Mouse (Mus musculus) hindbrain, embryonic 14.5 days (tissue): ENCODE measurements around the gene 1110008P14Rik. TPM values are rescaled to one million over a fixed set of nuclear protein-coding genes. Genes with fewer than 3 reads are reported as not detected.

Experiments
- ATAC-seq: fragments of 200-750 bp; cut with Nextera tagmentation; 2 replicates; pipeline ENCODE4 v1.8.0; 2017; ENCODE audit warnings: moderate number of reproducible peaks, mild to moderate bottlenecking, moderate TSS enrichment, moderate library complexity; ENCODE audit not compliant: low FRiP score
- DNase-seq: peaks from one replicate; pipeline ENCODE4 v3.0.0-alpha.2; 2015; ENCODE audit warnings: low spot score
- H3K27ac ChIP-seq: fragments of 300-500 bp; sonication (generic); 2 replicates; pipeline ENCODE4 v1.5.1; 2014; ENCODE audit warnings: mild to moderate bottlenecking, moderate library complexity
- H3K27me3 ChIP-seq: fragments of 300-500 bp; sonication (generic); 2 replicates; pipeline ENCODE4 v1.6.1; 2014; ENCODE audit warnings: mild to moderate bottlenecking, low read length, mixed read lengths; ENCODE audit not compliant: control insufficient read depth, insufficient read depth
- H3K36me3 ChIP-seq: fragments of 300-500 bp; sonication (generic); replicated peaks from 2 replicates; pipeline ENCODE4 v1.6.1; 2014; ENCODE audit not compliant: control insufficient read depth, insufficient read depth
- H3K4me1 ChIP-seq: fragments of 300-500 bp; sonication (generic); replicated peaks from 2 replicates; pipeline ENCODE4 v1.6.1; 2014; ENCODE audit warnings: antibody characterized with exemption, low read length, mixed read lengths; ENCODE audit not compliant: control insufficient read depth, insufficient read depth
- H3K4me2 ChIP-seq: fragments of 300-500 bp; sonication (generic); replicated peaks from 2 replicates; pipeline ENCODE4 v1.6.1; 2014; ENCODE audit warnings: mild to moderate bottlenecking, moderate library complexity
- H3K4me3 ChIP-seq: fragments of 300-500 bp; sonication (generic); replicated peaks from 2 replicates; pipeline ENCODE4 v1.5.1; 2014; ENCODE audit warnings: mild to moderate bottlenecking, low read length
- H3K9ac ChIP-seq: fragments of 300-500 bp; sonication (generic); 2 replicates; pipeline ENCODE4 v1.6.1; 2014
- H3K9me3 ChIP-seq: fragments of 300-500 bp; sonication (generic); 2 replicates; pipeline ENCODE4 v1.6.1; 2016; ENCODE audit warnings: low read length; ENCODE audit not compliant: control insufficient read depth
- WGBS: fragments of 180-500 bp; shearing (Covaris S2); extraction: QIAGEN DNeasy Blood & Tissue Kit; methylation state at CpG from one replicate; pipeline ENCODE4 v1.1.7; 2014; 5-methylcytosine and 5-hydroxymethylcytosine counted together
- polyA plus RNA-seq: library from polyadenylated mRNA; unstranded; fragments of >200 nt; fragmentation: Nextera tagmentation; extraction: Ambion mirVana; gene quantifications from 2 replicates; pipeline ENCODE4 v1.2.1, GENCODE M21; 2014

Gene 1110008P14Rik
- polyA plus RNA-seq, 1 experiment from 2014 or later = 175 TPM

DNA sequence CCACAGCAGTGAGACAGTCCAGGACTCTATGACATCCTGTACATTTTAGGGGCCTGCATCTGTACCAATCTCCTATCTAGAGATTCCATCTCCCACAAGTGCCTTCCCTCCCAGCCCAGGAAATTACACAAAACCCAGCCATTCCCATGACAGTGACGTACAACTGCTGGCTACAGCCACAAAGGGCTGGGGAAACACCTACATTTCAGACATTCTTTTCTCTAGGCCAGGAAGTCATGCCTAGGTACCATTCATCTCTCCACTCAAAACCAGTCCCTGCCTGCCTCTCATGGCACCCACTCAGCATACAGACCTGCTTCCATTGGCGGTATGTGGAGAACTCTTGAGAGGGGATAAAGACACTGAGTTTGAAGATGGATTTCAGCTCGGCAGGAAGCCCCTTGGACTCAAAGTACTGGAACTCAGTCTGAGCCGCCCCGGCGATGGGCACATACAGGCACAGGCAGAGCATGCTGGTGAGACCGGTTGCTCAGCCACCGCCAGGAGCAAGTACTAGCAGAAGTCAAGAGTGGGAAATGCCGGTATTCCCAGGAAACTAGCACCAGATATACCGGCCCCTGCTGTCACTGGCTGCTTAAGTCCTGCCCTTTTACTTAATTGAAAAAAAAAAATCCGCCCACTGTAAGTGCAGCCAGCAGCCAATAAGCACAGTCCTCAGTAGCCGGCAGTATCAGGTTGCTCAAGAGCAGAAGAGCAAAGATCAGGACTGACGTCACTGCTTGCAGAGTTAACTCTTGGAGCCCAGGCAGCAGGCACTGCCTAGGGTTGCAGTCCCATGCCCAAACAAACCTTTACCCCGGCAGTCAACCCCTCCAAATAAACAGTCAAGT, 42.0 kb upstream of the 1110008P14Rik start:
- Histone ChIP-seq H3K4me2 (peak overlapping the region; percentile 66), H3K9me3 (no peaks in the 10 kb centered on the region), H3K4me1 (peaks cover 41% of the 10 kb centered on the region), H3K9ac (peak overlapping the region; percentile 63), H3K27me3 (no peaks in the 10 kb centered on the region), H3K4me3 (peak overlapping the region; percentile 34), H3K36me3 (peaks cover 30% of the 10 kb centered on the region), H3K27ac (peak overlapping the region; percentile 83)
- ATAC-seq = peak; percentile 90
- WGBS = 1% methylated on average over 14 of the region's 14 CpGs
- peak; percentile 78 for DNase-seq

DNA sequence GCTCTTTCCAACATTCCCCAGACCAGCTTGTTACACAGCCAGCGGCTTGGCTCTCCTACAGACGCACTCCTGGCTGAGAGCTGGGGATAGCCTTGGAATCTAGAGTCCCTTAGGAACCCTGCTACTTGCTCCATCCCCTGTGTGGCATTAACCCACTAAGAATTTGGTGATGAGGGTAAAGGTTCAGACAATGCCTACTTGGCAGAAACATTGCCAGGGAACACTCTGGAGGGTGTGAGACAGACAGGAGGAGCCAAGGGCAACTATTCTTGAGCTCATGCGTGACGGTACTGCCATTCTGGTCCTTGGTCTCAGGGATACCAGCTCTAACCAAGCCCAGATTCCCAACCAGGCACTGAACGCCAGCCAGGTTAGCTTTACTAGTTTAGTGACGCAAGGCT, 40.1 kb upstream of the 1110008P14Rik start:
- H3K36me3 ChIP-seq = peaks cover 48% of the 10 kb centered on the region
- H3K4me1 ChIP-seq = peaks cover 27% of the 10 kb centered on the region
- no peaks in the 10 kb centered on the region for H3K9me3 ChIP-seq
- ATAC-seq (no peak), DNase-seq (no peak)
- H3K9ac ChIP-seq = no peak overlapping the region
- H3K4me2 ChIP-seq = no peak overlapping the region
- H3K27me3 ChIP-seq = no peaks in the 10 kb centered on the region
- 94% methylated on average over 6 of the region's 6 CpGs for WGBS
- no peak overlapping the region for H3K4me3 ChIP-seq
- no peak overlapping the region for H3K27ac ChIP-seq

DNA sequence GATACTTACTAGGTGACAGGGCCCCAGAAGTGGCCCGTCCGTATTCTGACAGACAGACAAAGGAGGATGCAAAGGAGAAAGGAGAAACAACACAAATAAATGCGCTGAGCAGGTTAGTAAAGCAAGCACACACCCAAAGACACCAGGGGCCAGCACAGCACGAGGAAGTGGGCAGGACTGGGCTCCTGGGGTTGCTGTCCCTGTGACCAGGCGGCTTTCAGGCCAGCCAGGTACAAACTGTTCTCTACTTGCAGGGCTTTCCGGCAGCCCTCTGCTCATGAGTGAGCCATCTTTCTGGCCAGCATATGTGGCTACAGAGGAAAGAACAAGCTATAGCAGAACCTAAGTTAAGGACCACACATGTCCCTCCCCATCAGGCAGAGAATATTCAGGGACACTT, 38.9 kb upstream of the 1110008P14Rik start:
- Histone ChIP-seq H3K4me1 (peaks cover 27% of the 10 kb centered on the region), H3K36me3 (peaks cover 56% of the 10 kb centered on the region), H3K4me2 (no peak overlapping the region), H3K9ac (no peak overlapping the region), H3K4me3 (no peak overlapping the region), H3K9me3 (no peaks in the 10 kb centered on the region), H3K27me3 (no peaks in the 10 kb centered on the region), H3K27ac (no peak overlapping the region)
- DNase-seq (no peak), ATAC-seq (no peak)
- 88% methylated on average over 6 of the region's 6 CpGs for WGBS

DNA sequence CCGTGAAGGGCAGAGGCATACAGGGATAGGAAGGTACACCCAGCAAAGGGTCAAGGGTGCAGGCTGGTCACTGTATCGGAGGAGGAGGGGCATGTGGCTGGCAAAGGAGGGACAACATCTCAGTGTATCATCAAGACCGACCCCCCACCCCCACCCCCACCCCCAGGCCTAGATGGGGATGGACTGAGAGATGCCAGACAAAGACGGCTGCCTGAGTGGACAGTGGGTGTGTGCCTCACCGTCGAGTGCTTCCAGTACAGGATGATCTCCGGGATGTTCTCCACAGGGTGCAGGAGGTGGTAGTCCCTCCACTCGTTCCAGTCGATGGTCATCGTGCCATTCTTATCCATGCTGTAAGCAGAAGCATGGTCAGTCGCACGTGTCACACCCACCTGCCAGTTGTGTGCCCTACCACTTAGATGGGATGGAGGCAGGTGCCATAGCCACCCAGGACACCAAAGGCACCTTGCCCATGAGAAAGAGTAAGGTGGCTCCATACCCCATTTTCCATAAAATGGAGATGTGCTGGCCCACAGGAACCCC, 38.4 kb upstream of the 1110008P14Rik start:
- 91% methylated on average over 12 of the region's 12 CpGs for WGBS
- H3K36me3 ChIP-seq = peaks cover 62% of the 10 kb centered on the region
- ATAC-seq = no peak

DNA sequence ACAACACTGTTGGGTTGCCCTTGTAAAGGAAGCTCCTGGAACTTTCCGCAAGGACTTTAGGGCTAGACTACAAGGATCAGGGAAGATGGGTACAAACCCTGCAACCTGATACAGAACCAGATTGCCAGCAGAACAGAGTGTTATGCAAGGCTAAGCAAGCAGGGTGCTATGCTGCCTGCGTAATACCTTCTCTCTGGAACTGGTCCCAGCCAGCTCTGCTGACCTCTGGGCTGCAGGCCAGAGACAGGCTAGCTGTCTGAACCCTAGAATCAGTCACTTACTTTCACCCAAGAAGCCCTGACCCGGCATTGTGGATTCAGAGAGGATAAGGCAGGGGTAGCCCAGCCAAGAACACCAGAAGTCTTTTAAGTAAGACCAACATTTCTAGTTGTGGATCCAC, 37.6 kb upstream of the 1110008P14Rik start:
- 86% methylated on average over 3 of the region's 3 CpGs for WGBS
- Histone ChIP-seq H3K36me3 (peaks cover 69% of the 10 kb centered on the region), H3K4me3 (no peak overlapping the region), H3K27me3 (no peaks in the 10 kb centered on the region), H3K27ac (no peak overlapping the region), H3K9me3 (no peaks in the 10 kb centered on the region), H3K9ac (no peak overlapping the region), H3K4me1 (peaks cover 19% of the 10 kb centered on the region), H3K4me2 (no peak overlapping the region)
- no peak for ATAC-seq
- no peak for DNase-seq

More for the DNA sequence above, 38.4 kb upstream of the 1110008P14Rik start:
- no peaks in the 10 kb centered on the region for H3K9me3 ChIP-seq
- no peak overlapping the region for H3K4me2 ChIP-seq
- H3K9ac ChIP-seq = no peak overlapping the region
- no peak overlapping the region for H3K27ac ChIP-seq
- peaks cover 27% of the 10 kb centered on the region for H3K4me1 ChIP-seq
- no peak for DNase-seq
- no peaks in the 10 kb centered on the region for H3K27me3 ChIP-seq
- no peak overlapping the region for H3K4me3 ChIP-seq

DNA sequence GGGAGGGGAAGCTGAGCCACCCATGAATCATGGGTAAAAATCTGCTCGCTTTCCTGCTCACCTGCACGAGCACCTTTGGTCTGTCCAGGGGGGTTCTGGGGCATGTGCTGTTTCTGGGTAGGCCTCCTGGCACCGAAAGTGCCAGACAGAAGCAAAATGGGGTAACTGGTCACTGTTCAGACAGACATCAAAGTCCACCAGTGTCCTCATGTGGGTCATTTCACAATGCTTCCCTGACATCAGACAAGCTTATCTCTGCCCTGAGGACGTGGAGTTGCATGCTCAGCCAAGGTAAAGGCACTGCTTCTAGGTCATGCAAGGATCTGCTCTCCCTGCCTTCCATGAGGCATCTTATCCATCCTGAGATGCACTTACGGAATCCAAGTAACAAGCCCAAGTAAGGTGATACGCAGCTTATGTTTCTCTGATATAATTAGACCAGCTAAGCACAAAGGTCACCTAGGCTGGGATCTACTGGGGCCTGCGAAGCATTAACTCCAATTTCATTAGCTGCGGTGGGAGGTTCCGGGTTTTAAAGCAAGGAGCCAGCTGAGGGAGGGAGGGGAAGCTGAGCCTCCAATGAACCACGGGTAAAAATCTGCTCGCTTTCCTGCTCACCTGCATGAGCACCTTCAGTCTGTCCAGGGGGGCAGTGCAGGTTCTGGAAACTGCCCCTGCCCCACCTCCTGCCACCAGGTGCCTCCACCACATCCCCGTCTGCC, 36.9 kb upstream of the 1110008P14Rik start:
- 90% methylated on average over 12 of the region's 12 CpGs for WGBS
- no peak for DNase-seq
- no peak for ATAC-seq
- H3K4me2 ChIP-seq = no peak overlapping the region
- H3K4me1 ChIP-seq = peaks cover 12% of the 10 kb centered on the region
- no peak overlapping the region for H3K27ac ChIP-seq
- H3K9ac ChIP-seq = no peak overlapping the region
- no peak overlapping the region for H3K4me3 ChIP-seq
- H3K9me3 ChIP-seq = no peaks in the 10 kb centered on the region
- H3K27me3 ChIP-seq = no peaks in the 10 kb centered on the region
- peaks cover 75% of the 10 kb centered on the region for H3K36me3 ChIP-seq

DNA sequence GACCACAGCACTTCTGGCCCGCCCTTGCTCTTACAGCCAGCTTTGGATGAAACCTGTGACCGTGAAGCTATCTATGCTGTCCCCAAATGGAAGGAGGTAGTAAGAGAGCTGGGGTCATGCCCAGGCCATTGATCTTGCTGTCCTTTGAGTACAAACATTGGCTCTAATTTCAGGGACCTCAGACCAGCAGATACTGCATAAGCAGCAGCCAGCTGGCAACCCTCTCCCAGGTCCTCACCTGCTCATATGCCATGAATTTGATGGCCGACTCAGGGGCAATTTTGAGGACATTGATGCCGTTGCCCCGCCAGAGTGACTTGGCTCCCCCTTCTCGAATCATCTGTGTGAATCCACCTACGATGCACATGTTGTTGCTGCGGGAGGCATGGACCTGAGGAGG, 35.7 kb upstream of the 1110008P14Rik start:
- peaks cover 75% of the 10 kb centered on the region for H3K36me3 ChIP-seq
- 93% methylated on average over 8 of the region's 8 CpGs for WGBS
- DNase-seq = no peak

DNA sequence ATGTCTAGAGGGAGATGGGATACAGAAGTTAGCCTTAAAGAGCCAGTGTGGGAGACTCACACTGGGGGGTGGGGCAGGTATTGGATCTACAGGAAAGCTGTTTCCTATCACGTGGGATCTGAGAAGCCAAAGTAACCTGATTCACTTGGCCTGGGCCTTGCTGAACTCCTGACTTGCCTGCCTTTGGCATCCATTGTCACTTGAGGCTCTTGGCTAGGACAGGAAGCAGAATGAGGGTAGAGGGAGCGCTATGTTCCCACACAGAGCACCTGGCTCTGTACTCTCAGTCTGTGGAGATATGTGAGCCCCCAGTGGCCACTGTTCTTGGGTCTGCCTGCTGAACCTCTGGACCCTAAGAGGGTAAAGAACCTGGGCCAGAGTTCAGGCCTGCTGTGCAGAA, 34.8 kb upstream of the 1110008P14Rik start:
- Histone ChIP-seq H3K27ac (no peak overlapping the region), H3K9ac (no peak overlapping the region), H3K4me3 (no peak overlapping the region), H3K4me2 (no peak overlapping the region), H3K4me1 (no peaks in the 10 kb centered on the region), H3K36me3 (peaks cover 75% of the 10 kb centered on the region), H3K27me3 (no peaks in the 10 kb centered on the region), H3K9me3 (no peaks in the 10 kb centered on the region)
- ATAC-seq (no peak), DNase-seq (no peak)
- 89% methylated on average over 2 of the region's 2 CpGs for WGBS

More for the DNA sequence above, 35.7 kb upstream of the 1110008P14Rik start:
- Histone ChIP-seq H3K4me1 (peaks cover under 1% of the 10 kb centered on the region; the same call in 1 of the 2 replicates), H3K27ac (no peak overlapping the region), H3K4me3 (no peak overlapping the region), H3K27me3 (no peaks in the 10 kb centered on the region), H3K9me3 (no peaks in the 10 kb centered on the region), H3K4me2 (no peak overlapping the region), H3K9ac (no peak overlapping the region)
- ATAC-seq = no peak

DNA sequence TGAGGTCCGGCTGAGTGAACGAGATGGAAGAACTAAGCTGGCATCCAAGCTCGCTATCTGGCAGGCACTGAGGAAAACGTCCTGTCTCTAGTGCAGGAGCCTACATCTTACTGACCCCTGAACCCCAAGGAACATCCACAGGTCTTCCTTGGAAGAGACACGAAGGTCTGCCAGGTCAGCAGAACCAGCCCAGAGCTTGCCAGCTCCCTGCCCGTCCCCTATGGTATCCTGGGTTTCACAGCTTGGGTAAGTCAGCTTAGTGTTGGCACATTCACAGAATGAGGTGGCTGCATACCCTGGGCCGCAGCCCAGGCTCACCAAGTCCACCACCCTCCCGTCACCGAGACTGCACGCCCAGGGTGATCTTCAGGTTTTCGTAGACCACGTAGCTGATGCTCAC, 34.1 kb upstream of the 1110008P14Rik start:
- Histone ChIP-seq H3K36me3 (peaks cover 70% of the 10 kb centered on the region), H3K27me3 (no peaks in the 10 kb centered on the region), H3K9ac (no peak overlapping the region), H3K4me3 (no peak overlapping the region), H3K4me1 (no peaks in the 10 kb centered on the region), H3K9me3 (no peaks in the 10 kb centered on the region), H3K27ac (no peak overlapping the region), H3K4me2 (no peak overlapping the region)
- WGBS = 91% methylated on average over 12 of the region's 12 CpGs
- no peak for DNase-seq
- no peak for ATAC-seq
